Mouse (Mus musculus): Measurements from ENCODE around the gene Cpped1.

Cpped1 gene

DNA sequence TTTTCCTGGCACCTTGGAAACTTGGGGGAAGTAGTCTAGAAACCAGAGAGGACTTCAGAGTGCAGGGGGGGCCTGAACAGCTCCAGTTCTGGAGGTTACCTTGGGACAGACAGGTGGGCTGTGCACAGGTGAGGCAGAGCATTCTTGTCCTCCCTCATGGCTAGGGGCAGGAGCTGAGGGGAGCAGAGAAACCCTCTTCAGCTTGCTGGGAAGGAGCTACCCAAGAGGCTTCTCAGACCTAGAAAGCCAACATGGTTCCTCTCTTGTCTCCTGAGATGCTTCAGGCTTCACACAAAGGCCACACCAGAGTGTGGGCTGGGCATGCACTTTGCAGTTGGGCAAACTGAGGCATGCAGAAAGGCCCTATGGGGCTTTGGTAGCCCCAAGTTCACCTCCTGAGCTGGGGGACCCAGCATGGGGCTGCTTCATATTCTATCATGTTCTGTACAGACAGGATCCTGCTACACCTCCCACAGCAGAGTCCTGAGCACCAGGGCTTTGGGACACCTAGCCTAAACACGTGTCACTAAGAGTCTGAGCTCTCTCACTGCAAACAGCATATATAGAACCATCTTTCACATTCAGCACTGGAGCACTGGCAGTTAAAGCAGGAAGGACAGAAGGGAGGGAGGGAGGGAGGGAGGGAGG lies 152.5 kb downstream of the Cpped1 start:
- DNase-seq, result no peak

- no peak for DNase-seq
Measured at GRCm38 (mm10) chr16:11755281-11756066, 153.8 kb downstream of the Cpped1 start.

DNA sequence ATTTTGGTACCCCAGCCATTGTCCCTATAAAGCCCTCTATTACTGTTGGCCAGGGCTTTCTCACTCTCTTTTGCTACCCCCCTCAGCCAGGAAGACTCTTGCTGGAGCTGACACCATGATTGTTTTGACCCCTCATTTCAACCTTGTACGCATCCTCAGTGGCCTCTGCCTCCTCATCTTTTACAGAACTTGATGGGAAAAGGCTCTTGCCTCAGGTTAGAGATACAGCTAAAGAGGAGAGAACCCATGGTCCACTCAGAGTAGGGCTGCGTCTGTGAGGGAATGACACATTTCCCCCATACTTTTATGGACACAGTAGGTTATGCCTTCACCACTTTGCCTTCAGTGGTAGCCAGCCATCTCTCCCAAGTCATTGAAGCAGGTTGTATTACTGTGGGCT lies 155.1 kb downstream of the Cpped1 start:
- no peak for DNase-seq

All from cerebellum, adult 9-11 months (tissue).